Mouse (Mus musculus) thymus, postnatal 36 days (tissue): ENCODE measurements around the gene Vwc2l.

Experiments used
- DNase-seq, 2 experiments: peaks; one replicate each; pipeline ENCODE4 v3.0.0; 2022; ENCODE audit warnings: mixed read lengths in 2 of 2

Gene Vwc2l

GRCm38 (mm10) chr1:70913071-70913470 is 187.6 kb downstream of the Vwc2l start:
- no peak for DNase-seq

GRCm38 (mm10) chr1:70918173-70919036 is 192.9 kb downstream of the Vwc2l start:
- DNase-seq, result no peak

DNA sequence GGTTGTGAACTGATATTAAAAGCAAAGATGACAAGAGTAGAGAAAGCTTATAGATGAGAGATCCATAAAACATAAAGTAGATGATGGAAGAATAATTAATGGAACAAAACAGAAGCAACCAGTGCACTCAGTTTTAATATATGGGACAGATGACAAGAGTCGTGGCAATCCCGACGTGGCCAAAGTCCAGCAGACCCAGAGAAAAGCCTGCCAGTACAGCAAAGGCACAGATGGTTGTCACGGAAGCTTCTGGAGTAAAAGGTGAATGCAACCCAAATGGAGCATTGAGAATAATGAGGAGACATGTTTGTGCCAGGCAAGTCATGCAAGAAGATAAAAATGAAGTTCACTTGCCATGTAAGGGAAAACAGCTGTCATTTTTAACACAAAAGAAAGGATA is 207.5 kb downstream of the Vwc2l start:
- no peak for DNase-seq
